Mouse (Mus musculus) CD4-positive naive resting alpha-beta T cell, adult 57 days (primary cell): ENCODE measurements around the gene Phf11d. TPM values are rescaled to one million over a fixed set of nuclear protein-coding genes. Genes with fewer than 3 reads are reported as not detected.

ENCODE experiments used
- total RNA-seq: library from RNA; stranded (reverse); gene quantifications from one replicate; pipeline ENCODE4 v1.2.4, GENCODE M21; 2023

Phf11d gene
- total RNA-seq: 8.4 TPM

DNA sequence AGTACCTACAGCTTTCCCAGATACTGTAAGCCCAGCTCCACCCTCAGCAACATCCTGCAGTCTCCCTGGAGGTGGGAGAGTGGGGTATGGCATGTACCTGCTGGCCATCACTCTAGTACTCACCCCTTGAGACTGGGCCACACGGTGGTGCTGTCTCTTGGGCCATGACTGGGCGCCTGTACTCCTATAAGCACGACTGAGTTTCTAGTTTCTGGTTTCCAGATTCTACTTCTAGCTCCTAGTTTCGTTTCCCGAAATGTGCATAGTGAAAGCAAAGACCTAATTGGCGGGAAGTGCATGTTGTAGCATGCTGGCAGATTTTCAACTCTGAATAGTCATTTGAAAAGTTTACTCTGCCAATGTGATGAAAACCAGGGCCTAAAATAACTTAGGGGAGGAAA lies at the start of gene Phf11d:
Gene Phf11d (minus strand): TSS at position 227 of the 401 bp plus-strand sequence.

DNA sequence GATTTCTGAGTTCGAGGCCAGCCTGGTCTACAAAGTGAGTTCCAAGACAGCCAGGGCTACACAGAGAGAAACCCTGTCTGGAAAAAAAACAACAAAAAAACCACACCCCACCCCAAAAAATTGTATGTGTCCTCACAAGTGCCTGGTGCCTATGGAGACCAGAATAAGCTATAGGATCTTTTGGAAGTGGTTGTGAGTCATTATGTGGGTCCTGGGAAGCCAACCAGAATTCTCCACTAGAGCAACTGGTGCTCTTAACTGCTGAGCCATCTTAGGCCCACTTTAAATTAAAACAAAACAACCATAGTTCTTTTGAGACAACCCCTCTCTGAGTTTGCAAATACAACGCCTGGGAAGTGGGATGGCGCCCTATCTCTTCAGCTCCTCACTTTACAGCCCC lies 30.0 kb upstream of the Phf11d start, which contains the start of gene Phf11c:
Gene Phf11c (minus strand): TSS at position 101 of the 400 bp plus-strand sequence.

GRCm38 (mm10) chr14:59341189-59341588 lies 24.1 kb downstream of the Phf11d start, which contains the start of gene Phf11b:
Phf11b (minus strand) TSS chr14:59341351.

Other genes starting within 250 kb of the Phf11d start
- gene 1700129C05Rik, start 222.6 kb downstream of the Phf11d start, total RNA-seq: not detected
- gene Gm5142, start 186.7 kb downstream of the Phf11d start, total RNA-seq: not detected
- gene Rcbtb1, start 164.3 kb downstream of the Phf11d start, total RNA-seq: 98.0 TPM
- 4.9 TPM for gene Gm6904, start 105.3 kb downstream of the Phf11d start, total RNA-seq
- 5.5 TPM for gene Phf11a, start 67.9 kb downstream of the Phf11d start, total RNA-seq
- 35.6 TPM for gene Phf11b, start 24.1 kb downstream of the Phf11d start, total RNA-seq
- 13.4 TPM for gene Phf11c, start 29.9 kb upstream of the Phf11d start, total RNA-seq
- 37.7 TPM for gene Setdb2, start 75.4 kb upstream of the Phf11d start, total RNA-seq
- gene Cab39l, start 75.5 kb upstream of the Phf11d start, total RNA-seq: 28.3 TPM
- gene Cdadc1, start 232.5 kb upstream of the Phf11d start, total RNA-seq: 41.7 TPM